Mouse (Mus musculus) forebrain, postnatal 0 days (tissue): Measurements from ENCODE around the gene Plod1. TPM values are rescaled to one million over a fixed set of nuclear protein-coding genes. Genes with fewer than 3 reads are reported as not detected.
A peak's percentile ranks its signal among the peaks of the same experiment; 100 is the strongest.

Source experiments
- ATAC-seq: fragments of 200-750 bp; cut with Nextera tagmentation; 2 replicates; pipeline ENCODE4 v1.8.0; 2017; ENCODE audit warnings: mild to moderate bottlenecking, moderate library complexity
- DNase-seq: peaks from one replicate; pipeline ENCODE4 v3.0.0-alpha.2; 2015
- H3K27ac ChIP-seq: fragments of 300-500 bp; sonication (generic); 2 replicates; pipeline ENCODE4 v1.5.1; 2014; ENCODE audit warnings: low read depth, mild to moderate bottlenecking, antibody characterized with exemption, low read length, moderate library complexity, mixed read lengths
- H3K27me3 ChIP-seq: fragments of 300-500 bp; sonication (generic); 2 replicates; pipeline ENCODE4 v1.6.1; 2014; ENCODE audit warnings: mild to moderate bottlenecking, low read length, mixed read lengths; ENCODE audit not compliant: insufficient read depth
- H3K36me3 ChIP-seq: fragments of 300-500 bp; sonication (generic); 2 replicates; pipeline ENCODE4 v1.6.1; 2014; ENCODE audit warnings: mild to moderate bottlenecking, moderate library complexity; ENCODE audit not compliant: insufficient read depth
- H3K4me1 ChIP-seq: fragments of 300-500 bp; sonication (generic); 2 replicates; pipeline ENCODE4 v1.6.1; 2014; ENCODE audit warnings: antibody characterized with exemption; ENCODE audit not compliant: insufficient read depth
- H3K4me2 ChIP-seq: fragments of 300-500 bp; sonication (generic); 2 replicates; pipeline ENCODE4 v1.6.1; 2014; ENCODE audit warnings: low read depth, mild to moderate bottlenecking, moderate library complexity
- H3K4me3 ChIP-seq: fragments of 300-500 bp; sonication (generic); 2 replicates; pipeline ENCODE4 v1.5.1; 2014; ENCODE audit warnings: low read depth, low read length, mixed read lengths
- H3K9ac ChIP-seq: fragments of 300-500 bp; sonication (generic); 2 replicates; pipeline ENCODE4 v1.6.1; 2014; ENCODE audit warnings: mild to moderate bottlenecking
- H3K9me3 ChIP-seq: fragments of 300-500 bp; sonication (generic); 2 replicates; pipeline ENCODE4 v1.6.1; 2016; ENCODE audit warnings: low read length
- CTCF ChIP-seq: sonication (generic); IDR thresholded peaks from 2 replicates; pipeline ENCODE4 v1.5.1; 2016; ENCODE audit warnings: antibody characterized with exemption, control low read depth, low read depth
- WGBS: fragments of 180-500 bp; shearing (Covaris S2); extraction: QIAGEN DNeasy Blood & Tissue Kit; methylation state at CpG from one replicate; pipeline ENCODE4 v1.1.7; 2014; 5-methylcytosine and 5-hydroxymethylcytosine counted together
- polyA plus RNA-seq: library from polyadenylated mRNA; unstranded; fragments of >200 nt; fragmentation: Nextera tagmentation; extraction: Ambion mirVana; gene quantifications from 2 replicates; pipeline ENCODE4 v1.2.1, GENCODE M21; 2015
- total RNA-seq: library from RNA; depleted of rRNA; stranded (reverse); fragments of >200 nt; gene quantifications from 2 replicates; pipeline ENCODE4 v1.2.3, GENCODE M21; 2014

Plod1 gene
- total and polyA plus RNA-seq, 2 experiments from 2014 or later = 17.9 to 18.8 TPM

DNA sequence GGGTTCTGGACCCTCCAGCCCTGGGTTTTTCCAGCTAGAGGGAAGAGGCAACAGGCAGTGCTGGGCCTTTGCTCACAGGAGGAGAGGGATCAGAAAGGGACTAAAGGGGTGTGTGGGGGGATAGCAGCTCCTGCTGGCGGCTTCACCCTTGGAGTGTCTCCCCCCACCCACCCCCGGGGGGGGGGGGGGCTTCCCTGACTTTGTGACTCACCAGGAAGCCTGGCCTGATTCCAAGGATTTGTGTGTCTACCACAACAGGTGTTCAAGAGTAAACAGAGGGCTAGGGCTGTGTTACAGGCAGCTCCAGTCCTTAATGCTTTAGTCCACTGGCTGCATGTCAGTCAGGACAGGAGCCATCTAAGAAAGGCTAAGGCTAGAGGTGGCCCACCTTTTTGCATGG is 10.9 kb upstream of the Plod1 start:
- Histone ChIP-seq H3K9me3 (no peaks in the 10 kb centered on the region), H3K27ac (no peak overlapping the region), H3K4me3 (no peak overlapping the region), H3K4me1 (peaks cover 4% of the 10 kb centered on the region; the same call in 1 of the 2 replicates), H3K9ac (no peak overlapping the region), H3K4me2 (no peak overlapping the region), H3K27me3 (no peaks in the 10 kb centered on the region), H3K36me3 (peaks cover 50% of the 10 kb centered on the region)
- WGBS = 60% methylated on average over 2 of the region's 2 CpGs
- no peak for TF ChIP-seq CTCF
- no peak for DNase-seq
- ATAC-seq = no peak

DNA sequence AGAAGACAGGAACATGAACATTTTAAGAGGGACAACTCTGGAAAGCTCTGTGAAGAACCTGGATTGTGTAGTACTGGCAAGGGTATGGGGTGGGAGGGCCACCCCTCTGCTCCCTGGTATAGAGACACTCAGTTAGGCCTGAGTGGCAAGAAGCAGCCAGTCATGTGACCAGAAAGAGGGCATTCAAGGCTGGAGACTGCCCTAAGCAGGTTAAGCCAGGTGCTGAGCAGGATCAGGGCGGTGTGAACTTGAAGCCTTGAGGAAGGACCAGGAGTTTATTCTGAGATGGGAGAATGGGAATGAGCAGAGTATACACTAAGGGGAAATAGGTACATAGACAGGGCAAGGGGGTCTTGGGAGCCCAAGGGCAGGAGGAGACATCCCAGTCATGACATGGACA is 6.4 kb upstream of the Plod1 start:
- peaks cover 15% of the 10 kb centered on the region for H3K4me1 ChIP-seq
- H3K27me3 ChIP-seq = no peaks in the 10 kb centered on the region
- no peak for DNase-seq
- H3K36me3 ChIP-seq = peaks cover 44% of the 10 kb centered on the region
- WGBS = 95% methylated on average over 1 of the region's 1 CpGs
- TF ChIP-seq CTCF = no peak
- ATAC-seq = no peak
- H3K9me3 ChIP-seq = no peaks in the 10 kb centered on the region
- H3K9ac ChIP-seq = no peak overlapping the region
- H3K4me3 ChIP-seq = no peak overlapping the region
- H3K27ac ChIP-seq = no peak overlapping the region
- H3K4me2 ChIP-seq = no peak overlapping the region

DNA sequence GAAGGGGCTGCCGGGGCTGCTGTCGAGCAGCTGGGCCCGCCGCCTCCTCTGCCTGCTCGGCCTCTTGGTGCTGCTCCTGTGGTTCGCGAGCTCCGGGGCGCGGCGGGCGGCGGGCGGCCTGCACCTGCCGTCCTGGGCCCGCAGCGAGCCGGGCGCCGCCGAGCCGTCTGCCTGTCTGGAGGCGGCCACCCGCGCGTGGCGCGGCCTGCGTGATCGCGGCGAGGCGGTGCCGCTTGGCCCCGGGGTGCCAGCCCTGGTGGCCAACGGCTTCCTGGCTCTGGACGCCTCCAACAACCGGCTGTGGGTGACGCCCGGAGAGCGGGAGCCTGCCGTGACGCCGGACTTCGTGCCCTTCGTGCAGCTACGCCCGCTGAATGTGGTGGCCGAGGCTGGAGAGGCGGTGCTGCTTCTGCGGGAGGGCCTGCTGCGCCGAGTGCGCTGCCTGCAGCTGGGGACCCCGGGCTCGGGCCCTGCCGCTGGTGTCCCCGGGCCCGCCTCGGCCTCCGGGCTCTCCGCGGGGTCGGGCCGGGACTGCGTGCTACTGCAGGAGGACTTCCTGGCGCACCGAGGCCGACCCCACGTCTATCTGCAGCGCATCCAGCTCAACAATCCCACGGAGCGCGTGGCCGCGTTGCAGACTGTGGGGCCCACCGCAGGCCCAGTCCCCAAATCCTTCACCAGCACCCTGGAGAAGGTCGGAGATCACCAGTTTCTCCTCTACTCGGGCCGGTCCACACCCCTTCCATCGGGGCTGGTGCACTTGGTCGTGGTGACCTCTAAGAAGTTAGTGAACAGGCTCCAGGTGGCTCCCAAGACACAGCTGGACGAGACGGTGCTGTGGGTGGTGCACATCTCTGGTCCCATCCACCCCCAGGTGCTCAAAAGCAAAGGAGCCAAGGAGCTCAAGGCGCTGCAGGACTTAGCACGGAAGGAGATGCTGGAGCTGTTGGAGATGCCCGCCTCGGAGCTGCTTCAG is 4.8 kb upstream of the Plod1 start:
- peak overlapping the region; percentile 85 for H3K4me3 ChIP-seq
- H3K27ac ChIP-seq = peak overlapping the region; percentile 80
- peak overlapping the region; percentile 95 for H3K4me2 ChIP-seq
- H3K36me3 ChIP-seq = peaks cover 28% of the 10 kb centered on the region
- no peaks in the 10 kb centered on the region for H3K27me3 ChIP-seq
- WGBS = 8% methylated on average over 80 of the region's 88 CpGs
- H3K9me3 ChIP-seq = no peaks in the 10 kb centered on the region
- ATAC-seq (peak; percentile 54), DNase-seq (no peak)
- H3K9ac ChIP-seq = peak overlapping the region; percentile 77
- peaks cover 15% of the 10 kb centered on the region for H3K4me1 ChIP-seq
- TF ChIP-seq CTCF = no peak

DNA sequence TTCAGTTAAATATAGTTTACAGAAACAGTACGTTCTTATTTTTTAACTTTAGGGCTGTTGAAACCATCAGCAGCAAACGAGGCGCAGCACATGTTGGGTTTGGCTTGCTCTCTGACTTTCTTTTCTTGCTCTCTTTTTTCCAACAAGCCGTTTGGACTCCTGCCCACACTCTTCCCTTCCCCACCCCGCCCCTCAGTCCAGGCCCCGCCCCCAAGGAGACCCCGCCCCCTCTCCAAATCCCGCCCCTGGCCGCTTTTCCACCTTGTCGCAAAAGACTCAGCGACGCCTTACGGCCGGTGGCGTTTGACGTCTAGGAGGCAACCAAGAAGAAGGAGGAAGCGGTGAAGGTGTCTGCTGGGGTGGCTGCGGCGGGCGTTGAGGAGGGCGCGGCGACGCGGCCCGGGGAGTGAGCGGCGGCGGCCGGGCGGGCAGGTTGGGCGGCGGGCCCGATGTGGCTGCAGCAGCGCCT is 4.0 kb upstream of the Plod1 start, which contains the start of gene 2510039O18Rik:
Gene 2510039O18Rik, plus strand, starts transcription at position 320 of the 469 bp plus-strand sequence.
- peak; percentile 91 for DNase-seq
- TF ChIP-seq CTCF = no peak
- peak; percentile 65 for ATAC-seq
- Histone ChIP-seq H3K27ac (peak within 1 kb of the TSS; percentile 80), H3K9me3 (no peaks in the 10 kb centered on the region), H3K9ac (peak within 1 kb of the TSS; percentile 77), H3K4me1 (peaks cover 15% of the 10 kb centered on the region), H3K36me3 (peaks cover 20% of the 10 kb centered on the region), H3K4me3 (peak within 1 kb of the TSS; percentile 85), H3K27me3 (no peaks in the 10 kb centered on the region), H3K4me2 (peak within 1 kb of the TSS; percentile 95)
- 3% methylated on average over 33 of the region's 35 CpGs for WGBS

DNA sequence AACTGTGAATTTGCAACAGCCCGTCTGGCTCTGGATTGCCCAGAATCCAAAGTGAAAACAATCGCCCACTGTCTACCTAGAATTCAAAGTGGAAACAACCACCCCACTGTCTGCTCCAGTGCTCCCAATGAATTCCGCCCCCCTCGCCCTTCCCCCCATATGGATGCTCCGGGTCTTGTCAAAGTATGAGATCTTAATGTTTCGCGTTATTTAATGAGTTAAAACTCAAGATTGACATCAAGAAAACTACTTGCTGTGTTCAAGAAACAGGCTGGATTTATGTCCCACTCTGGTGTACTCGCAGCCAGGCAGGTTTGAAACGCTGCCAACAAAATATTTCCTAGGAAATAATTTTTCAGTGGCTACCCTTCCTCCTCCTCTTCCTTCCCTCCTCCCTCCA is 3.5 kb upstream of the Plod1 start:
- 0 out of 2 replicates have a peak overlapping the region, but pooled peaks have one; percentile 85 for H3K4me3 ChIP-seq
- no peak for ATAC-seq
- WGBS = 27% methylated on average over 9 of the region's 9 CpGs

GRCm38 (mm10) chr4:147938148-147939096 is 1.9 kb upstream of the Plod1 start:
- Histone ChIP-seq H3K9ac (no peak overlapping the region), H3K4me1 (peaks cover 15% of the 10 kb centered on the region), H3K4me2 (no peak overlapping the region), H3K27ac (no peak overlapping the region), H3K27me3 (no peaks in the 10 kb centered on the region), H3K36me3 (no peaks in the 10 kb centered on the region), H3K4me3 (no peak overlapping the region), H3K9me3 (no peaks in the 10 kb centered on the region)
- WGBS = 70% methylated on average over 14 of the region's 14 CpGs
- ATAC-seq = no peak
- DNase-seq = no peak
- no peak for TF ChIP-seq CTCF

More for the DNA sequence above, 3.5 kb upstream of the Plod1 start:
- Histone ChIP-seq H3K9ac (no peak overlapping the region), H3K36me3 (peaks cover 15% of the 10 kb centered on the region), H3K4me2 (peak overlapping the region; percentile 95), H3K27ac (peak overlapping the region; percentile 41), H3K4me1 (peaks cover 15% of the 10 kb centered on the region), H3K27me3 (no peaks in the 10 kb centered on the region), H3K9me3 (no peaks in the 10 kb centered on the region)
- no peak for DNase-seq
- TF ChIP-seq CTCF = no peak
